Mouse (Mus musculus): ENCODE results near the gene Ocm. TPM values are rescaled to one million over a fixed set of nuclear protein-coding genes. Genes with fewer than 3 reads are reported as not detected.

The Ocm gene
- polyA plus RNA-seq, 1 experiment from 2014 or later, result not detected

- Histone ChIP-seq H3K9ac (ENCODE audit: low read length) (no peak overlapping the region), H3K27ac (ENCODE audit: low read depth, low read length) (no peak overlapping the region), H3K36me3 (ENCODE audit: control insufficient read depth, insufficient read depth, low read length) (peaks cover 21% of the 10 kb centered on the region; the same call in 1 of the 2 replicates), H3K9me3 (ENCODE audit: control insufficient read depth, low read length) (no peaks in the 10 kb centered on the region), H3K27me3 (ENCODE audit: control insufficient read depth, insufficient read depth, low read length) (no peaks in the 10 kb centered on the region), H3K4me1 (ENCODE audit: control insufficient read depth, insufficient read depth, low read length) (no peaks in the 10 kb centered on the region), H3K4me3 (ENCODE audit: low read depth, low read length) (no peak overlapping the region), H3K4me2 (no peak overlapping the region)
- DNase-seq (ENCODE audit: low spot score, missing footprints) (no peak), ATAC-seq (ENCODE audit: low FRiP score) (no peak)
- WGBS, result 88% methylated on average over 10 of the region's 10 CpGs
Observed at GRCm38 (mm10) chr5:143992661-143993060, 33.8 kb downstream of the Ocm start.

- H3K27me3 ChIP-seq (ENCODE audit: control insufficient read depth, insufficient read depth, low read length), result no peaks in the 10 kb centered on the region
- H3K4me1 ChIP-seq (ENCODE audit: control insufficient read depth, insufficient read depth, low read length), result no peaks in the 10 kb centered on the region
- WGBS, result 96% methylated on average over 11 of the region's 11 CpGs
- no peak for ATAC-seq (ENCODE audit: low FRiP score)
- H3K9ac ChIP-seq (ENCODE audit: low read length), result no peak overlapping the region
- no peak overlapping the region for H3K4me3 ChIP-seq (ENCODE audit: low read depth, low read length)
- H3K36me3 ChIP-seq (ENCODE audit: control insufficient read depth, insufficient read depth, low read length), result peaks cover 25% of the 10 kb centered on the region
- no peak overlapping the region for H3K4me2 ChIP-seq
- no peak overlapping the region for H3K27ac ChIP-seq (ENCODE audit: low read depth, low read length)
- DNase-seq (ENCODE audit: low spot score, missing footprints), result peak; percentile 31
- H3K9me3 ChIP-seq (ENCODE audit: control insufficient read depth, low read length), result no peaks in the 10 kb centered on the region
Observed at GRCm38 (mm10) chr5:143990086-143990485, 36.4 kb downstream of the Ocm start.

GRCm38 (mm10) chr5:143989046-143989445 is 37.4 kb downstream of the Ocm start:
- DNase-seq (ENCODE audit: low spot score, missing footprints), result peak; percentile 12
- no peak overlapping the region for H3K9ac ChIP-seq (ENCODE audit: low read length)
- H3K27ac ChIP-seq (ENCODE audit: low read depth, low read length), result no peak overlapping the region
- H3K36me3 ChIP-seq (ENCODE audit: control insufficient read depth, insufficient read depth, low read length), result peaks cover 25% of the 10 kb centered on the region
- no peaks in the 10 kb centered on the region for H3K4me1 ChIP-seq (ENCODE audit: control insufficient read depth, insufficient read depth, low read length)
- no peaks in the 10 kb centered on the region for H3K27me3 ChIP-seq (ENCODE audit: control insufficient read depth, insufficient read depth, low read length)
- H3K9me3 ChIP-seq (ENCODE audit: control insufficient read depth, low read length), result no peaks in the 10 kb centered on the region
- H3K4me2 ChIP-seq, result no peak overlapping the region
- no peak for ATAC-seq (ENCODE audit: low FRiP score)
- no peak overlapping the region for H3K4me3 ChIP-seq (ENCODE audit: low read depth, low read length)
- 84% methylated on average over 4 of the region's 4 CpGs for WGBS

- peaks cover 22% of the 10 kb centered on the region for H3K36me3 ChIP-seq (ENCODE audit: control insufficient read depth, insufficient read depth, low read length)
Observed at GRCm38 (mm10) chr5:143987596-143987995, 38.9 kb downstream of the Ocm start.

GRCm38 (mm10) chr5:143985381-143985780 is 41.1 kb downstream of the Ocm start:
- peaks cover 13% of the 10 kb centered on the region; the same call in 1 of the 2 replicates for H3K36me3 ChIP-seq (ENCODE audit: control insufficient read depth, insufficient read depth, low read length)
- H3K27ac ChIP-seq (ENCODE audit: low read depth, low read length), result no peak overlapping the region
- H3K9ac ChIP-seq (ENCODE audit: low read length), result no peak overlapping the region
- no peaks in the 10 kb centered on the region for H3K27me3 ChIP-seq (ENCODE audit: control insufficient read depth, insufficient read depth, low read length)
- H3K4me1 ChIP-seq (ENCODE audit: control insufficient read depth, insufficient read depth, low read length), result no peaks in the 10 kb centered on the region
- H3K4me3 ChIP-seq (ENCODE audit: low read depth, low read length), result no peak overlapping the region
- no peaks in the 10 kb centered on the region for H3K9me3 ChIP-seq (ENCODE audit: control insufficient read depth, low read length)
- ATAC-seq (ENCODE audit: low FRiP score) (no peak), DNase-seq (ENCODE audit: low spot score, missing footprints) (peak; percentile 53)
- 94% methylated on average over 7 of the region's 7 CpGs for WGBS
- H3K4me2 ChIP-seq, result no peak overlapping the region

More at GRCm38 (mm10) chr5:143987596-143987995, 38.9 kb downstream of the Ocm start:
- Histone ChIP-seq H3K4me3 (ENCODE audit: low read depth, low read length) (no peak overlapping the region), H3K27ac (ENCODE audit: low read depth, low read length) (no peak overlapping the region), H3K4me1 (ENCODE audit: control insufficient read depth, insufficient read depth, low read length) (no peaks in the 10 kb centered on the region), H3K4me2 (no peak overlapping the region), H3K27me3 (ENCODE audit: control insufficient read depth, insufficient read depth, low read length) (no peaks in the 10 kb centered on the region), H3K9ac (ENCODE audit: low read length) (no peak overlapping the region), H3K9me3 (ENCODE audit: control insufficient read depth, low read length) (no peaks in the 10 kb centered on the region)
- DNase-seq (ENCODE audit: low spot score, missing footprints), result peak; percentile 14
- WGBS, result 94% methylated on average over 3 of the region's 3 CpGs
- ATAC-seq (ENCODE audit: low FRiP score), result no peak

DNA sequence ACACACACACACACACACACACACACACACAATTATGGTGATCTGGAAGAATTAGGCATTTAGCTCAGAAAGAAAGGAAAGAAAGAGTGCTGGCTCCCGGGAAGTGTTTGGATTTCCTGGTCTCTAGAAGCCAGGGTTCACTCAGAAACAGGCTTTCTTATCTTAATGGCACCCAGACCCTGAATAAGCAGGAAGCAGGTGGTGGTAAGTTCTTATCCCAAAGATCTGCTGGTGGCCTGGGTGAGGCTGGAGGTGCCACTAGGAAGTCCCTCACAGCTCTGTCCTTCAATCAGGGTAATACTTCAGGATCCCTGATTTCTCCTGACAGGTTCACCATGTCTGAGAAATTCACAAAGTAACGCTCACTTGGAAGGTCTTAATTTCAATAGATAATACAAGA is 44.1 kb downstream of the Ocm start:
- ATAC-seq (ENCODE audit: low FRiP score) (no peak), DNase-seq (ENCODE audit: low spot score, missing footprints) (no peak)
- Histone ChIP-seq H3K27ac (ENCODE audit: low read depth, low read length) (no peak overlapping the region), H3K4me3 (ENCODE audit: low read depth, low read length) (no peak overlapping the region), H3K4me2 (no peak overlapping the region), H3K9ac (ENCODE audit: low read length) (no peak overlapping the region), H3K36me3 (ENCODE audit: control insufficient read depth, insufficient read depth, low read length) (peaks cover 8% of the 10 kb centered on the region; the same call in 1 of the 2 replicates), H3K4me1 (ENCODE audit: control insufficient read depth, insufficient read depth, low read length) (no peaks in the 10 kb centered on the region), H3K27me3 (ENCODE audit: control insufficient read depth, insufficient read depth, low read length) (no peaks in the 10 kb centered on the region), H3K9me3 (ENCODE audit: control insufficient read depth, low read length) (no peaks in the 10 kb centered on the region)
- 79% methylated on average over 2 of the region's 2 CpGs for WGBS

GRCm38 (mm10) chr5:143980858-143981257 is 45.6 kb downstream of the Ocm start:
- no peak overlapping the region for H3K27ac ChIP-seq (ENCODE audit: low read depth, low read length)
- ATAC-seq (ENCODE audit: low FRiP score), result peak; percentile 55
- 29% methylated on average over 9 of the region's 9 CpGs for WGBS

GRCm38 (mm10) chr5:143976726-143977431 is 49.6 kb downstream of the Ocm start:
- H3K4me1 ChIP-seq (ENCODE audit: control insufficient read depth, insufficient read depth, low read length), result no peaks in the 10 kb centered on the region
- H3K9me3 ChIP-seq (ENCODE audit: control insufficient read depth, low read length), result no peaks in the 10 kb centered on the region
- H3K9ac ChIP-seq (ENCODE audit: low read length), result no peak overlapping the region
- H3K36me3 ChIP-seq (ENCODE audit: control insufficient read depth, insufficient read depth, low read length), result no peaks in the 10 kb centered on the region
- no peak overlapping the region for H3K4me3 ChIP-seq (ENCODE audit: low read depth, low read length)
- 81% methylated on average over 16 of the region's 16 CpGs for WGBS
- no peak for DNase-seq (ENCODE audit: low spot score, missing footprints)
- no peaks in the 10 kb centered on the region for H3K27me3 ChIP-seq (ENCODE audit: control insufficient read depth, insufficient read depth, low read length)
- H3K27ac ChIP-seq (ENCODE audit: low read depth, low read length), result no peak overlapping the region
- ATAC-seq (ENCODE audit: low FRiP score), result no peak
- no peak overlapping the region for H3K4me2 ChIP-seq

More at GRCm38 (mm10) chr5:143980858-143981257, 45.6 kb downstream of the Ocm start:
- H3K9ac ChIP-seq (ENCODE audit: low read length), result no peak overlapping the region
- H3K4me2 ChIP-seq, result no peak overlapping the region
- H3K27me3 ChIP-seq (ENCODE audit: control insufficient read depth, insufficient read depth, low read length), result no peaks in the 10 kb centered on the region
- H3K36me3 ChIP-seq (ENCODE audit: control insufficient read depth, insufficient read depth, low read length), result 0 out of 2 replicates have a peak, but pooled peaks cover 4% of the 10 kb centered on the region
- H3K4me1 ChIP-seq (ENCODE audit: control insufficient read depth, insufficient read depth, low read length), result no peaks in the 10 kb centered on the region
- no peak overlapping the region for H3K4me3 ChIP-seq (ENCODE audit: low read depth, low read length)
- no peak for DNase-seq (ENCODE audit: low spot score, missing footprints)
- H3K9me3 ChIP-seq (ENCODE audit: control insufficient read depth, low read length), result no peaks in the 10 kb centered on the region

GRCm38 (mm10) chr5:143976232-143976631 is 50.2 kb downstream of the Ocm start:
- Histone ChIP-seq H3K4me2 (no peak overlapping the region), H3K36me3 (ENCODE audit: control insufficient read depth, insufficient read depth, low read length) (no peaks in the 10 kb centered on the region), H3K9me3 (ENCODE audit: control insufficient read depth, low read length) (no peaks in the 10 kb centered on the region), H3K4me3 (ENCODE audit: low read depth, low read length) (no peak overlapping the region), H3K9ac (ENCODE audit: low read length) (no peak overlapping the region), H3K27ac (ENCODE audit: low read depth, low read length) (no peak overlapping the region), H3K27me3 (ENCODE audit: control insufficient read depth, insufficient read depth, low read length) (no peaks in the 10 kb centered on the region), H3K4me1 (ENCODE audit: control insufficient read depth, insufficient read depth, low read length) (no peaks in the 10 kb centered on the region)
- DNase-seq (ENCODE audit: low spot score, missing footprints), result no peak
- no peak for ATAC-seq (ENCODE audit: low FRiP score)
- 95% methylated on average over 11 of the region's 11 CpGs for WGBS
